Mouse (Mus musculus): ENCODE data around the gene Ercc4.

DNA sequence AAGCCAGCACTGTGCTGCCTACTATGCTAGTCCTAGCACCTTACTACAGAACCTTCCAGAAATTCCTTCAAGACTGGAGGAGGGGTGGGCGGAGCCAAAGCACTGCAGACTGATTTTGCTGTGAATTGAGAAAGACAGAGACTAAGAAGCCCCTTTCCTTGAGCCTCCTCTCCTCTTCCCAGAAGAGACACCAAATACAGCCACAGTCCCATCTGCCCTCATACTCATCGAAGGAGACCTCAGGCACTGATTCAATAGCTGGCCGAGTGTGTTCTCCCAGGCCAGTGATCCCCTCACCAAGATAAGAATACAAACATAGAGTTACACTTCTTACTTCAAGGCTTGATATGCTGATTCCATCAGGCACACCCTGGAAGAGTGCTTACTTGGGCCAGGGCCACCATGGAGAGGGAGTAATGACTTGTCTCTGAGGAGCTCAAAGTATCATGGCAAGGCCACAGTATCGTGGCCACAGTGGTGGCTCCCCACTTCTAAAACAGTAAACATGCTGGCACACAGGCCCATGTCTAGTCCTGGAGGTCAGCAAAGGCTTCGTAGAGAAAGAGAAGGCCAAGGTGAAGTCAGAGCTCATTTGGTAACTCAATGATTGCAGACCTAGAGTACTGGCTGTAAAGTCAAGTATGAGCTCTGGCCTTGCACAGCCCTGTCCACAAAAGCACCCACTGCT lies 63.7 kb downstream of the Ercc4 start:
- TF ChIP-seq CTCF (IDR thresholded peaks at IDR 0.05) = no peak
- no peak for TF ChIP-seq EP300 (IDR thresholded peaks at IDR 0.05)
